Mouse (Mus musculus) left cerebral cortex, postnatal 25 days (tissue): ENCODE measurements around the gene Sbf2. TPM values are rescaled to one million over a fixed set of nuclear protein-coding genes. Genes with fewer than 3 reads are reported as not detected.

Source experiments
- DNase-seq, 2 experiments: peaks; one replicate each; pipeline ENCODE4 v3.0.0; 2022; ENCODE audit warnings: low spot score in 2 of 2, mixed read lengths in 1 of 2
- intact Hi-C: fragments of 180-260 bp; cut with DNase I; formaldehyde crosslinking; loops from one replicate; pipeline ENCODE4 v1.15.1; 2025
- total RNA-seq, 2 experiments: library from RNA; stranded (reverse); gene quantifications; 2 replicates each; pipeline ENCODE4 v1.2.3; 2021

Sbf2 gene
- total RNA-seq, 2 experiments from 2014 or later, result 58.3 to 70.2 TPM

GRCm38 (mm10) chr7:110288731-110289191 lies 326.0 kb downstream of the Sbf2 start:
- intact Hi-C loops, result loop anchor here (5.0 kb wide), 2 partner anchors 259 to 514 kb away; no protein-coding TSS in a partner anchor
- DNase-seq, result peak in 1 of 2 experiments; percentile 33

DNA sequence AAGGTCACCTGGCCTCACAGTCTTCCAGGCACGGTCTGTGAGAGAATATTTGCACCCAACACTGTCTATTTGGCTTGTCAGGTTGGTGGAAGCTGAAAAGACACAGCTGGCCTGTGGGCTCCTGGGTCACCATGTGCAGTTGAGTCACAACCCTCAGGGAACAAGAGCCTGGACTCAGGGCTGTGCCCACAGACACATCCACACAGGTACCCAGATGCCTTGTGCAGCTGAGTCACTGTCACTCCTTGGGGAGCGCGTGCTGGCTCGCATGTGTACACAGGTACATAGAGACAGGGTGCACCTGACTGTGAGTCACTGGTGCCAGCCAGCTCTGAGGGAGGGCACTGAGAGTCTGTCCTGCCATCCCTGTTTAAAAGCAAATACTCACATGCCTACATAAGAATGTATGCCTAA lies 326.5 kb downstream of the Sbf2 start:
- intact Hi-C loops, result loop anchor here (5.0 kb wide), 2 partner anchors 259 to 514 kb away; no protein-coding TSS in a partner anchor
- no peak for DNase-seq

DNA sequence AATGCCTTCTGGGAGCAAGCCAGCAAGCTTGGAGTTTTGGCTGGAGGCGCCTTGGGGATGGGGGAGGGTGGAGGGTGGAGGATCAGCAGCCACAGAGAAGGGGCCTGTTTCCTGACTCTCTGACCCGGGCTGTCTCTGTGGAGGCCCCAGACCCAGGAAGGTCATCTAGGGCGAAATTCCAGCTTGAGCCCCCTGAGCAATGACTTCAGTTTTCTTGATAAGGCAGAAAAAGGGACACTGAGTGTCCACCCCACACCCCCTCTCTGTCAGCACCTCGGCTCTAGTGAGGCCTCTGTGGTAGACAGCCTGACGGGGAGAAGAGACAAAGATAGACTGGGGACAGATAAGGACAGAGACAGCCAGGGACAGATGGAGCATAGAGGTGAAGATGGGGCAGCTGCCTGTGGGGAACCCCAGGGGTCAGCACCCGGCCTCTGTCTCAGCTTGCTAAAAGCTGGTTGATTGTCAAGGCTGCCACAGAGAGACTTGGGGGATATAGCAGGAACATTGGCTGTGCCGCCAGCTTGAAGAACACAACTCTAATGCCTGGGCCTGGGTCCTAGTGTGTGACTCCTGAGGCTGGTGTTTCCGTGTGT lies 327.1 kb downstream of the Sbf2 start:
- intact Hi-C loops, result loop anchor here (1.0 to 5.0 kb wide), 5 partner anchors 145 to 515 kb away; no protein-coding TSS in a partner anchor
- DNase-seq, result no peak

DNA sequence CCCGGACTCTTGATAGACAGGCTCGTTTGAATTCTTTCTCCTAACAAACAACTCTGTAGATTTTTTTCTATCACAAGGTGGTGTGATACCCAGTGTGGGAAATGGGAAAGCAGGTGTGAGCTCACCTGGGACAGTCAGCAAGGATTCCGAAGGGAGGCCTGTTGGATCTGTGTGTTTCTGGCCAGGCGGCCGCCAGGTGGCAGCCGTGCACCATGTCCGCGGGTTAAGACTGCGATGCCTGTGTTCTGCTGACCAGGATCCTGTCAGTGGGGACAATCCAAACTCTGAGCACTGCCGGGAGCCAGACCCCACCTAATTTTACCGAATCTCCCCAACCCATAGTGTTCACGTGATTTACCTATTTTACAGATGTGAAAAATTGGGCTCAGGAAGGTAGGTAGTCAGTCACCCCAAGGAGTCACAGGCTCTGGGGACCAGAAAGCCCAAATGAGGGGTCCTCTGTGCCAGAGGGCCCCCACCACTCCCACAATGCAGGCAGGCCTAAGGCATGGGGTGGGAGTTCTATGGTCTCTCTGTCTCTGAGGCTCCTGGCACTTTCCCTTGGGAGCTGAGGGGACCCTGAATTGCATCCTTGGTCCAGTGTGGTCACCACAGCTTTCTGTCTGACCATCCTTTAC lies 327.8 kb downstream of the Sbf2 start:
- intact Hi-C loops, result loop anchor here (1.0 to 5.0 kb wide), 5 partner anchors 145 to 515 kb away; no protein-coding TSS in a partner anchor
- peak; percentile 83 for DNase-seq

GRCm38 (mm10) chr7:110286198-110286732 lies 328.5 kb downstream of the Sbf2 start:
- intact Hi-C loops, result loop anchor here (5.0 kb wide), 2 partner anchors 261 to 516 kb away; no protein-coding TSS in a partner anchor

GRCm38 (mm10) chr7:110285849-110286151 lies 328.9 kb downstream of the Sbf2 start:
- no peak for DNase-seq
- intact Hi-C loops, result loop anchor here (5.0 kb wide), 2 partner anchors 262 to 517 kb away; no protein-coding TSS in a partner anchor

More at GRCm38 (mm10) chr7:110286198-110286732, 328.5 kb downstream of the Sbf2 start:
- no peak for DNase-seq

GRCm38 (mm10) chr7:110285076-110285848 lies 329.5 kb downstream of the Sbf2 start:
- intact Hi-C loops, result loop anchor here (5.0 kb wide), 2 partner anchors 262 to 517 kb away; no protein-coding TSS in a partner anchor

DNA sequence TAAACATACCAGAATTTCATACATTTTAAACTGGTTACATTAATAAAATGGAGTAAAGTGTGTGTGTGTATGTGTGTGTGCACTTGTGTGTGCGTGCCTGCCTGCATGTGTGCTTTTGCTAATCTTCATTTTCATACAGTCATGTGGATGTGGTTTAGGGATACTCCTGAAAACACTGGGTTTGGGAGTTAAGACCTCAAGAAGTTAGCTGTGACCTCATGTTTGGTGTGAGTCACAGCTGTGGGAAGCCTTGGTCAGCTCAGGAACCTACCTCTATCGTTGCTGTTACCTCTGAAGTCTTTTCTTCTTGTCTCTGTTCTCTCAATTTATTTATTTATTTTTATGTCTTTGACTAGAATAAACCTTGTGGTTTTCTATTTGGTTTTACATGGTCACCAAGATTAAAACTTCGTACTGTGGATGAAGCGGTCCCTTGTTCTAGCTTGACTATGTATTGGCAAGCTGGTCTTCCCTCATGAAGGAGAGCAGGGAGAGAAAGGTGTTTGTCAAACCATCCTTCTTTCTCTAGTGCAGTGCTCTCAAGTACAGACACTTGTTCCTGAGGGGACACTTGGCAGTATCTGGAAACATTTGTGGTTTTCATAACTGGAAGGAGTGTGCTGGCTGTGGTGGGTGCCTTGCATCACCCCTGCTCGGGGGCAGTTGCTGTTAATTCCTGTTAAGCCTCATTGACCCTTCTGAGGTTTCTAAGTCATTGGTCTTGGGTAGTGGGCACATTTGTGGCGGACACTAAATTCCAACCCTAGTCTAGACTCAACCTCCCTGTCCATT lies 331.0 kb downstream of the Sbf2 start:
- intact Hi-C loops, result no loop called here
- no peak for DNase-seq

More at GRCm38 (mm10) chr7:110285076-110285848, 329.5 kb downstream of the Sbf2 start:
- no peak for DNase-seq

GRCm38 (mm10) chr7:110282797-110283196 lies 331.9 kb downstream of the Sbf2 start:
- DNase-seq, result no peak
- intact Hi-C loops, result no loop called here

- DNase-seq, result no peak
- intact Hi-C loops, result no loop called here
These were observed 333.1 kb downstream of the Sbf2 start for GRCm38 (mm10) chr7:110281435-110282256.

- no peak for DNase-seq
- intact Hi-C loops, result no loop called here
These were observed 335.5 kb downstream of the Sbf2 start for GRCm38 (mm10) chr7:110279183-110279582.

DNA sequence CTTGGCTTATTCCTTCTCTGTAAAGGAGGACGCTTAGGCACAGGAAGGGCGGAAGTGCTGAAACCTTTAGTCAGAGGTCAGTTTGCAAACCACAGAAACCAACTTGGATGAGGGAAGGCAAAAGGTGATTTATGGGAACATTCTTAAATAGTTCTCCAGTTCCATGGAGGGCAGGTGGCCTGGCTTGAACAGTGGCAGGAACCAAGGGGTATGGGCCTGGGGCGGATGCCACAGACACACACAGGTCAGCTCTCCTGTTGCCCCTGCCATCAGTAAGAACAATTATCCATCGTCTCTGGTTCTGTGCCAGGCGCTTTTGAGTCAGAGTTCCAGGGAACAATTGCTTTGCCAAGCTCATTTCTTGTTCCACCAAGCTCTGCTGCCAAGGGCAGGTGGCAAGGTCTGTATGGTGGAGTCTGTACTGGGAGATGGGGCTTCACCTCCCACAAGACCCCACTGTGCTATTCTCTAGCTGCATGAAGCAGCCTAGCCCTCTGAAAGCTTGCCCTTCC lies 336.9 kb downstream of the Sbf2 start:
- intact Hi-C loops, result no loop called here
- DNase-seq, result no peak

DNA sequence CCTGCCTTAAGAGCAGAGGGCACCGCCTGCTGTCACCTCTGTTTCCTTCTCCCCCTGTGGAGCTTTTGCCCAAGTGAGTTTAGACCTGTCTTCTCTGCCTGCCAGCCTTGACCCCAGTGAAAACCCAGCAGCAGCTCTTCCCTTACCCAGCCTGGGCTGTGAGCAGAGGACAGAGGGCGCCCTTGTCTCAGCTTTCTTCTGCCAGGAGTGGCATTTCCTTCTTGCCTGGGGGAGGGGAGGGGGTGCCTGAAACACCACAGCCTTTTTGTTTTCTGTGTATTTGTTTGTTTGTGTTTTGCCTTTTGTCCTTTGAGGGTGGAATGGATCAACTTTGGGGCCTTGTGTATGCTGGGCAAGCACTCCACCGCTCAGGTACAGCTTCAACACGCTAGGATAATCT lies 342.3 kb downstream of the Sbf2 start:
- DNase-seq, result no peak
- intact Hi-C loops, result no loop called here

DNA sequence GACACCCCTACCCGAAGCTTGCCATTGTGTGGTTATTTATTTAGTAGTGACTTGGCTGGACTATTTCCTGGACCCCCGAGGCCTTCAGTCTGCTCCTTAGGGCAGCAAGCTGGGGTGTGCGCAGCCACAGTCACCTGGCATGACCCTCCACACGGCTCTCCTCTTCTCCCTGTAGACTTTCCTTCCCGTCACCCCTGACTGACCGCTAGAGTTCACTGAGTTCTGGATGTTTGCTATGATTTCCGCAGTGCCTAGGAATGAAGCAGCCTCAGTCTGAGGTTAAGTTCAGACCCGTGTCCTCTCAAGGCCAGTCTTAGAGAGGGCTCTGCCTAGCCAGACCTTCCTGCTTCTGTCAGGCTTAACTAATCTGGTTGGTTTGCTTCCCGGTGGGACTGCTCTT lies 342.9 kb downstream of the Sbf2 start:
- no peak for DNase-seq

GRCm38 (mm10) chr7:110270455-110270854 lies 344.3 kb downstream of the Sbf2 start:
- intact Hi-C loops, result no loop called here
- no peak for DNase-seq

More for the DNA sequence above, 342.9 kb downstream of the Sbf2 start:
- intact Hi-C loops, result no loop called here

DNA sequence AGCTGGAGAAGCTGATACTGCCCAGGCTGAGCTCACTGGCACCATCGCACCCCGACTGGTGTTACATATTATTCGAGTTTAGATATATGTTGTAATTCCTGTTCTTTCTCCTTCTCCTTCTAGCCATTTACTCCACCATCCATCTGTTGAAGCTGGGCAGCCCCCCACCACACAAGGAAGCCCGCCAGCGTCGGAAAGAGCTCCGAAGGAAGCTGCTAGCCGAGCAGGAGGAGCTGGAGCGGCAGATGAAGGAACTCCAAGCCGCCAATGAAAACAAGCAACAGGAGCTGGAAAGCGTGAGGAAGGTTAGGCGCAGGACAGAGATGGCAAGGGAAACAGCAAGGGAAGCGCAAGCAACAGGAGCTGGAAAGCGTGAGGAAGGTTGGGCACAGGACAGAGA lies 344.9 kb downstream of the Sbf2 start:
- no peak for DNase-seq
- intact Hi-C loops, result no loop called here

DNA sequence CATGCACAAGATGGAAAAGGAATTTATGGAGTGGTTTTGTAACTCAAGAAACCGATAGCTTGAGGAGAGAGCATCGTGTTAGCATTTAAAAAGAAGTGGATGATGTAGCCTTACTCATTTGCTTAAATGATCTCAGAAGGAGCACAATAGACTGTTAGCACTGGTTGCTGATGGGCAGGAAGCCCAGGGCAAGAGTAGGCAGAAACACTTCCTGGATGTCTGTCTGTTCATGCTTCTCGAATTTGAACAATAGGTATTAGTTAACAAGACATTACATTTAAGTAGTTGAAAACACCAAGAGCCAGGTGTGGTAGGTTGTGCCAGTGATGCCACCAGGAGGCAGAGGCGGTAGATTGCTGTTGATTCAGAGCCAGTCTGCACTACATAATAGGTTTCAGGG lies 346.2 kb downstream of the Sbf2 start:
- intact Hi-C loops, result no loop called here
- no peak for DNase-seq

- intact Hi-C loops, result no loop called here
- no peak for DNase-seq
These were observed 346.7 kb downstream of the Sbf2 start for GRCm38 (mm10) chr7:110267994-110268393.
